Mouse (Mus musculus) cerebellum, adult (tissue): Measurements from ENCODE around the gene Slc25a51.

ENCODE experiments used
- ATAC-seq: cut with Nextera tagmentation; 2 replicates; pipeline ENCODE4 v1.9.2; 2017; ENCODE audit warnings: mild to moderate bottlenecking, moderate library complexity, mixed read lengths; ENCODE audit not compliant: insufficient number of reproducible peaks, low FRiP score, low TSS enrichment

Slc25a51 gene

GRCm38 (mm10) chr4:45408427-45409132 lies at the start of gene Slc25a51:
Gene Slc25a51, minus strand, starts transcription at chr4:45408766.
- ATAC-seq = peak; percentile 89

GRCm38 (mm10) chr4:45457543-45457942 lies 49.0 kb upstream of the Slc25a51 start:
- no peak for ATAC-seq

GRCm38 (mm10) chr4:45455001-45455400 lies 46.4 kb upstream of the Slc25a51 start:
- ATAC-seq = no peak

GRCm38 (mm10) chr4:45453271-45453851 lies 44.8 kb upstream of the Slc25a51 start:
- ATAC-seq = no peak

GRCm38 (mm10) chr4:45452569-45453111 lies 44.1 kb upstream of the Slc25a51 start:
- ATAC-seq = no peak

- ATAC-seq = no peak
These were observed 40.4 kb upstream of the Slc25a51 start for GRCm38 (mm10) chr4:45449012-45449411.

GRCm38 (mm10) chr4:45448481-45448880 lies 39.9 kb upstream of the Slc25a51 start:
- no peak for ATAC-seq

- ATAC-seq = no peak
These were observed 38.6 kb upstream of the Slc25a51 start for GRCm38 (mm10) chr4:45447196-45447595.

- ATAC-seq = no peak
These were observed 36.7 kb upstream of the Slc25a51 start for GRCm38 (mm10) chr4:45445235-45445634.

- no peak for ATAC-seq
These were observed 36.2 kb upstream of the Slc25a51 start for GRCm38 (mm10) chr4:45444813-45445212.

GRCm38 (mm10) chr4:45443652-45444051 lies 35.1 kb upstream of the Slc25a51 start:
- ATAC-seq = no peak

- no peak for ATAC-seq
These were observed 33.7 kb upstream of the Slc25a51 start for GRCm38 (mm10) chr4:45442237-45442636.

GRCm38 (mm10) chr4:45441778-45442177 lies 33.2 kb upstream of the Slc25a51 start:
- no peak for ATAC-seq

- ATAC-seq = no peak
These were observed 30.7 kb upstream of the Slc25a51 start for GRCm38 (mm10) chr4:45439281-45439680.

- ATAC-seq = no peak
These were observed 28.4 kb upstream of the Slc25a51 start for GRCm38 (mm10) chr4:45437010-45437409.

GRCm38 (mm10) chr4:45436383-45436913 lies 27.9 kb upstream of the Slc25a51 start:
- no peak for ATAC-seq

- no peak for ATAC-seq
These were observed 27.3 kb upstream of the Slc25a51 start for GRCm38 (mm10) chr4:45435899-45436298.

GRCm38 (mm10) chr4:45434681-45435080 lies 26.1 kb upstream of the Slc25a51 start:
- no peak for ATAC-seq

- no peak for ATAC-seq
These were observed 25.5 kb upstream of the Slc25a51 start for GRCm38 (mm10) chr4:45434071-45434470.

GRCm38 (mm10) chr4:45431806-45432205 lies 23.2 kb upstream of the Slc25a51 start:
- ATAC-seq = no peak

GRCm38 (mm10) chr4:45431316-45431715 lies 22.8 kb upstream of the Slc25a51 start:
- peak; percentile 45; the same call in 1 of the 2 replicates for ATAC-seq
